ENCODE assay signal across 26 mouse cellular contexts in genomic region chr3:62492568-62492967, GRCm38 (mm10).
"Had no signal": no experiment of that assay in that cellular context is flagged by ENCODE, and none has a peak within 500 bp of the region (broad histone marks: within the 10 kb centered on the region; RNA-seq: fewer than 3 reads in every experiment).

No protein-coding gene starts in this region.

- H3K9ac ChIP-seq: kidney, embryonic 15.5 days; limb, embryonic 12.5 days; limb, embryonic 15.5 days; liver, embryonic 14.5 days; liver, postnatal 0 days; lung, embryonic 14.5 days; neural tube, embryonic 12.5 days; neural tube, embryonic 15.5 days; stomach, embryonic 15.5 days had no signal

- H3K4me3 ChIP-seq: kidney, embryonic 15.5 days; left cerebral cortex, adult 2 months; limb, embryonic 12.5 days; limb, embryonic 15.5 days; neural tube, embryonic 12.5 days; neural tube, embryonic 15.5 days; stomach, embryonic 15.5 days had no signal

- ATAC-seq: liver, postnatal 0 days; lung, postnatal 0 days had no signal

- H3K4me2 ChIP-seq: kidney, embryonic 15.5 days; limb, embryonic 12.5 days; limb, embryonic 15.5 days; liver, embryonic 11.5 days; lung, embryonic 14.5 days; midbrain, embryonic 11.5 days; neural tube, embryonic 12.5 days; neural tube, embryonic 15.5 days; stomach, embryonic 15.5 days had no signal

- DNase-seq: kidney, adult 8-10 months; kidney, postnatal 10 days; kidney, postnatal 36 days; layer of hippocampus, postnatal 36 days; left cerebral cortex, postnatal 4 days; liver, postnatal 0 days; lung, embryonic 14.5 days; midbrain, embryonic 14.5 days; right cerebral cortex, adult 18-20 months; right cerebral cortex, postnatal 14 days; right cerebral cortex, postnatal 4 days; thymus, adult 2 months; thymus, postnatal 14 days; thymus, postnatal 4 days had no signal

- H3K4me1 ChIP-seq: kidney, embryonic 15.5 days; limb, embryonic 12.5 days; limb, embryonic 15.5 days; neural tube, embryonic 12.5 days; neural tube, embryonic 15.5 days; stomach, embryonic 15.5 days had no signal

- H3K27me3 ChIP-seq: kidney, embryonic 15.5 days; limb, embryonic 12.5 days; limb, embryonic 15.5 days; neural tube, embryonic 12.5 days; neural tube, embryonic 15.5 days; stomach, embryonic 15.5 days had no signal

- H3K9me3 ChIP-seq: kidney, embryonic 15.5 days; limb, embryonic 12.5 days; limb, embryonic 15.5 days; neural tube, embryonic 12.5 days; neural tube, embryonic 15.5 days; stomach, embryonic 15.5 days had no signal

- H3K27ac ChIP-seq: kidney, embryonic 15.5 days; left cerebral cortex, adult 2 months; limb, embryonic 12.5 days; limb, embryonic 15.5 days; liver, embryonic 14.5 days; macrophage; neural tube, embryonic 12.5 days; neural tube, embryonic 15.5 days; stomach, embryonic 15.5 days had no signal
